Mouse (Mus musculus) testis, adult 2 months (tissue): Measurements from ENCODE around the gene Angptl6.

Source experiments
- CTCF ChIP-seq: fragments of 200-500 bp; IDR thresholded peaks from 2 replicates; pipeline ENCODE4 v1.5.1; 2012; ENCODE audit warnings: low read depth, mild to moderate bottlenecking, inconsistent platforms, low read length, moderate library complexity; ENCODE audit not compliant: control insufficient read depth, insufficient read depth, insufficient replicate concordance
- POLR2A ChIP-seq: fragments of 200-500 bp; IDR thresholded peaks from 2 replicates; pipeline ENCODE4 v1.6.1; 2012; ENCODE audit warnings: low read depth, mild to moderate bottlenecking, inconsistent platforms, low read length, moderate library complexity; ENCODE audit not compliant: control insufficient read depth

GRCm38 (mm10) chr9:20902174-20902491 lies 22.6 kb upstream of the Angptl6 start:
- TF ChIP-seq CTCF (no peak), POLR2A (no peak)
